Mouse (Mus musculus) neural tube, embryonic 13.5 days (tissue): Measurements from ENCODE around the gene E330021D16Rik. TPM values are rescaled to one million over a fixed set of nuclear protein-coding genes. Genes with fewer than 3 reads are reported as not detected.

Experiments
- ATAC-seq: fragments of 200-750 bp; cut with Nextera tagmentation; 2 replicates; pipeline ENCODE4 v1.8.0; 2017; ENCODE audit warnings: low read depth, mild to moderate bottlenecking, moderate TSS enrichment, moderate library complexity
- H3K27ac ChIP-seq: fragments of 300-500 bp; sonication (generic); replicated peaks from 2 replicates; pipeline ENCODE4 v1.5.1; 2015; ENCODE audit warnings: moderate library complexity, mild to moderate bottlenecking, inconsistent platforms
- H3K27me3 ChIP-seq: fragments of 300-500 bp; sonication (generic); 2 replicates; pipeline ENCODE4 v1.6.1; 2015; ENCODE audit warnings: mild to moderate bottlenecking, inconsistent platforms
- H3K36me3 ChIP-seq: fragments of 300-500 bp; sonication (generic); 2 replicates; pipeline ENCODE4 v1.6.1; 2015; ENCODE audit warnings: mild to moderate bottlenecking, inconsistent platforms
- H3K4me1 ChIP-seq: fragments of 300-500 bp; sonication (generic); replicated peaks from 2 replicates; pipeline ENCODE4 v1.6.1; 2015; ENCODE audit warnings: inconsistent platforms
- H3K4me2 ChIP-seq: fragments of 300-500 bp; sonication (generic); 2 replicates; pipeline ENCODE4 v1.6.1; 2015; ENCODE audit warnings: inconsistent platforms, mild to moderate bottlenecking, moderate library complexity
- H3K4me3 ChIP-seq: fragments of 300-500 bp; sonication (generic); 2 replicates; pipeline ENCODE4 v1.5.1; 2015; ENCODE audit warnings: mild to moderate bottlenecking, inconsistent platforms
- H3K9ac ChIP-seq: fragments of 300-500 bp; sonication (generic); 2 replicates; pipeline ENCODE4 v1.6.1; 2015; ENCODE audit warnings: moderate library complexity, mild to moderate bottlenecking, inconsistent platforms
- H3K9me3 ChIP-seq: fragments of 300-500 bp; sonication (generic); 2 replicates; pipeline ENCODE4 v1.6.1; 2016; ENCODE audit warnings: inconsistent platforms
- WGBS: fragments of 180-500 bp; shearing (Covaris S2); methylation state at CpG from one replicate; pipeline ENCODE4 v1.1.7; 2015; 5-methylcytosine and 5-hydroxymethylcytosine counted together
- polyA plus RNA-seq: library from polyadenylated mRNA; unstranded; fragments of >200 nt; fragmentation: Nextera tagmentation; extraction: Ambion mirVana; gene quantifications from 2 replicates; pipeline ENCODE4 v1.2.1, GENCODE M21; 2015

The E330021D16Rik gene
- polyA plus RNA-seq, 1 experiment from 2014 or later, result not detected

DNA sequence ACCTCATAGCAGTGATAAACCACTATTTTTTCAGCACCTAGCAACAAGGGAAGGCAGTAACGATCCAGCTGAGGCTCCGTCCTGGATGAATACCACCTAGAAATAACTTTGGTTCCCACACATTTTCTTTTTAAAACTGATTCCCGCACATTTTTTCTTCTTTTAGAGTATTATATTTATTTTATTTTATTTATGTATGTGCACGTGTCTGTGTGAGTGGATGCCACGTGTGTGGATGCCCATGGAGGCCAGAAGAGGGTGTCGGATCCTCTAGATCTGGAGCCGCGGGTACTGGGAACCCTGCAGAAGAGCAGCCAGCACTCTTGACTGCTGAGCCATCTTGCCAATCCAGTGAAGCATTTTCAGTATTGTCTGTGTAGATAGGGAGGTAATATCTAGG is 52.1 kb downstream of the E330021D16Rik start:
- H3K27me3 ChIP-seq, result no peaks in the 10 kb centered on the region
- WGBS, result 90% methylated on average over 8 of the region's 8 CpGs
- H3K27ac ChIP-seq, result no peak overlapping the region
- no peak overlapping the region for H3K9ac ChIP-seq
- H3K4me2 ChIP-seq, result no peak overlapping the region
- no peak overlapping the region for H3K4me3 ChIP-seq
- no peaks in the 10 kb centered on the region for H3K9me3 ChIP-seq
- no peak for ATAC-seq
- no peaks in the 10 kb centered on the region for H3K36me3 ChIP-seq
- no peaks in the 10 kb centered on the region; the same call in 1 of the 2 replicates for H3K4me1 ChIP-seq

DNA sequence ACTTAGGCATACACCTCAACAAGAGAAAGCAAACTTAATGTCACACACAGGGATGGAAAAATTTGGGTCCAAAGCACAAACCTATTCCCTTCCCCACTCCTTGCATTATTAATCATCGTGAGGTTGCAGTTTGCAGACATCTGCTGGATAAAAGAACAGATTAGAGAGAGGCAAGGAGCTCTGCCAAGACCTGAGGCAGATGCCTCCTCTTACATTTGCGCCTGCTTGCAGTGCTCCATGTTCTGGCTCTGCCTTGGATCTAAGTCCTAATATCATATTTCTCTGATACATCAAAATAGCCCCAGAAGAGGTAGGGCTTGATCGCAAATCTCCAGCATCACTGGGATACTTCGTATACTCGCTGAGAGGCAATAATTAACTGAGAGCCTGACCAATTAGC is 56.9 kb downstream of the E330021D16Rik start:
- no peak overlapping the region for H3K9ac ChIP-seq
- no peak overlapping the region for H3K4me3 ChIP-seq
- no peaks in the 10 kb centered on the region for H3K9me3 ChIP-seq
- H3K4me1 ChIP-seq, result peaks cover under 1% of the 10 kb centered on the region
- H3K4me2 ChIP-seq, result no peak overlapping the region
- ATAC-seq, result no peak
- H3K27me3 ChIP-seq, result no peaks in the 10 kb centered on the region
- H3K27ac ChIP-seq, result no peak overlapping the region
- WGBS, result 78% methylated on average over 5 of the region's 5 CpGs
- H3K36me3 ChIP-seq, result no peaks in the 10 kb centered on the region

DNA sequence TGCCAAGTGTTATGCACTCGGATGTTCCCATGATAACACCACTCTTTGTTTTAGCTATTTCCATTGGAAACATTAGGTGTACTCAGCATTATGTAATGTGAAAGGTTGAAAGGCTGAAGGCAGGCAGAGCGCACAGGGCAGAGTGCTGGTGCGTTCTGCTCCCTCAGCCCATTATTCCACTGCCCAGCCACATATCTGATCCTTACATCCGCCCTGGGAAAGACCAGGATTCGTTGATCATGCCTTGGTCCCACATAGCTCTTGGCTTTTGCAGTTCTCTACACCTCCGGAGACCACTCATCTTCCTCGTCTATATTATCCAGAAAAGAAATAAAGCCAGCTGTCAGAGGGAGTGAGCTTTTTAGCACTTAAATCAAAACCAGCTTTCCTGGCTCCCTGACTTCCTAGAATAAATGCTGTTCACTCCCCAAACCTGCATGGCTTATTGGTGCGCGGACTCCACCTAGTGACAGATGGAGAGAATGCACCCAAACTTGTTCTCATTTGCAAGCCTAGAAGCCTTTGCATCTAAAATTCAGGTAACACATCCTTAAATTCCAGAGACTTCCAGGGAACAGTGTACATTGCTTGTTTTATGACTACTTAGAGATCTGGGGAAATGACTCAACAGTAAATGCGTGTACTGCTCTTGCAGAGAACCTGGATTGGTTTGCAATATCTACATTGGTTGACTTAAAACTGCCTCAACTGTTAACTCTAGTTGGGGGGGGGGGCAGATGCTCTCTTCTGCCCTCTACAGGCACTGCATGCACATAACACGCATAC is 61.8 kb downstream of the E330021D16Rik start:
- ATAC-seq, result peak; percentile 47; the same call in 1 of the 2 replicates
- H3K9me3 ChIP-seq, result no peaks in the 10 kb centered on the region
- H3K27ac ChIP-seq, result no peak overlapping the region
- H3K4me2 ChIP-seq, result no peak overlapping the region
- 43% methylated on average over 11 of the region's 11 CpGs for WGBS
- no peaks in the 10 kb centered on the region for H3K27me3 ChIP-seq
- peaks cover 5% of the 10 kb centered on the region for H3K4me1 ChIP-seq
- no peak overlapping the region for H3K4me3 ChIP-seq
- H3K9ac ChIP-seq, result no peak overlapping the region
- H3K36me3 ChIP-seq, result no peaks in the 10 kb centered on the region

Other genes starting within 250 kb of the E330021D16Rik start
- gene Grin2b, start 242.1 kb downstream of the E330021D16Rik start, polyA plus RNA-seq, result 27.8 and 32.6 TPM in 2 replicates
- gene Gm8994, start 88.0 kb downstream of the E330021D16Rik start, polyA plus RNA-seq, result not detected in 2 replicates
- 37.8 and 55.4 TPM in 2 replicates for gene Atf7ip, start 90.6 kb upstream of the E330021D16Rik start, polyA plus RNA-seq
- gene Plbd1, start 246.4 kb upstream of the E330021D16Rik start, polyA plus RNA-seq, result 0.59 and 1.2 TPM in 2 replicates